Mouse (Mus musculus) stomach, postnatal 0 days (tissue): ENCODE measurements around the gene Tenm3.

Experiments
- CTCF ChIP-seq: IDR thresholded peaks from 2 replicates; pipeline ENCODE4 v1.5.1; 2016; ENCODE audit warnings: antibody characterized with exemption, low read depth, mild to moderate bottlenecking, moderate library complexity
- EP300 ChIP-seq: optimal IDR thresholded peaks from 2 replicates; pipeline ENCODE3; 2016; ENCODE audit warnings: antibody characterized with exemption

DNA sequence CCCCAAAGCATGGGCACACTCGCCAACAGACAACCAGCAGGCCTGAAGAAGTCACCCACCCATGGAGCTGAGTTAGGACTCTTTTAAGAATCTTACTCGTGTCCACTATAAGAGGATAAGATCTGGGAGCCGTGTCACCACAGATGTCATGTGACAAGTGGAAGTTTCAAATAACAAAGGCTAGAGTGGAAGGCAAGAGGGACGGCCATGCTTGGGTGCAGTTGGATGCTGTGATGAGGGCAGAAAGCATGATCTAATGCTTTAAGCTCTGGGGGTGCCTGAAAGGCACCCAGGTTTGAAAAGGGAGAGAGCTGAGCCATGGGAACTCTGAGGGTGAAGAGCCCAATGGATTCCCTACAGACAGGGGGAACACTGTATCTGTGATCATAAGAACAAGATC, 64.6 kb downstream of the Tenm3 start:
- TF ChIP-seq CTCF (no peak), EP300 (no peak)
